Mouse (Mus musculus) kidney, adult 2 months (tissue): Measurements from ENCODE around the gene AL732309.1.

Experiments used
- CTCF ChIP-seq: fragments of 200-500 bp; conservative IDR thresholded peaks from 2 replicates; pipeline ENCODE4 v1.5.1; 2011; ENCODE audit warnings: low read depth, mild to moderate bottlenecking, control low read depth, low read length, moderate library complexity, mixed read lengths; ENCODE audit not compliant: insufficient read depth, insufficient read length
- POLR2A ChIP-seq: fragments of 200-500 bp; IDR thresholded peaks from one replicate; pipeline ENCODE4 v1.6.1; 2011; ENCODE audit warnings: low read depth, low read length, control low read depth

DNA sequence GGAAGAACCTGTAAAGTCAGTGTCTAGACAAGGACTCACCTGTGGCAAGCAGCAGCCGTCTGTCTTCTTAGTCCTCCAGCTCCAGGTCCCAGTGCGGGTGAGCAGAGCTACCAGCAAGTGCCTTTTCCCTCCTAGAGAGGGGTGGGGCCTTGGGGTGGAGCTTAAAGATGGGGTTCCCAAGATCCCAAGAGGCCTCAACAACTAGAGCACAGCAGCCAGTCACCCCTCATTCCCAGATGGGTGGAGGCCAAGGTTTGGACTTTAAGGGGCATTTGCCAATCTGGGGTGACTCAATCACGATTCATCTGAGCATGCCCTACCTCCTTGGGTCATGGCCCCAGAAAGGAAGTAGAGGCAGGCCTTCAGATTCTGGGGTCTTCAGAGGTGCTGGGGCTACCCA lies 6.9 kb downstream of the AL732309.1 start:
- TF ChIP-seq POLR2A, result no peak
- no peak for TF ChIP-seq CTCF
